Mouse (Mus musculus): Measurements from ENCODE around the gene Cpeb4.

- no peak for TF ChIP-seq POLR2A (IDR thresholded peaks at IDR 0.05; ENCODE audit: borderline replicate concordance, insufficient read depth, low read length)
- TF ChIP-seq CTCF (IDR thresholded peaks at IDR 0.05; ENCODE audit: borderline replicate concordance, insufficient read depth, low read depth, low read length) = no peak
These were observed 28.7 kb downstream of the Cpeb4 start for GRCm38 (mm10) chr11:31900736-31901135.
